Mouse (Mus musculus): ENCODE results near the gene Smpd1. TPM values are rescaled to one million over a fixed set of nuclear protein-coding genes. Genes with fewer than 3 reads are reported as not detected.

Smpd1 gene
- total and polyA plus RNA-seq, 3 experiments: 22.2 to 98.7 (median 32.3) TPM

DNA sequence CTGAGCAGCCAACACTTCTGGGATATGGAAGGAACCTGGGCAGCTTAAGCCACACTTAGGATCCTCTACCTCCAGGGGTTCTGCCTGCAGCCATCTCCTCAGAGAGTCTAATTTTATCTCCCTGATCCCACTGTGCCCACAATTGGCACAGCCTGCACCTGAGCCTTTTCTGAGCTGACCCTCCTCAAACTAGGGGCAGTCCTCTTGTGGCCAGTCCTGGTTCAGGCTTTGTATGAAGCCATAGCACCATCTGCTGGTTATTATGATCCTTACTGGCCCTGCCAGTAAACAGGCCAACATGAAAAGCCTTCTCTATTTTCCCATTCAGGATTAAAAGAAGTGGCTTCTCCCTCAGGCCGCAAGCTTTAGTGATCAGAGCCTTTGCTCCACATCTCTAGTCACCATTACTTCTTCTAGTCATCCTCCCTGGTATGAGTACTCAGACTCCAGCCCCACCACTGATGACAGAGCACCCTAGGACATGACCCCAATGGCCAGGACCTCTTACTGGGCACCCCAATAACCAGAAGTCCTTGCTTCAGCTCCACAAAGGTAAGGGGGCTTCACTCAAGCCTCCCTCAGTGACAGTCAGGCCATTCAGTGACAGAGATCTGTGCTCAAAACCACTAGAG lies 26.7 kb upstream of the Smpd1 start:
- DNase-seq (ENCODE audit: low read depth, low spot score): peak; percentile 24
- no peaks in the 10 kb centered on the region for H3K79me2 ChIP-seq (ENCODE audit: control insufficient read depth, insufficient read depth, low read length, poor library complexity)
- H3K4me1 ChIP-seq (ENCODE audit: control insufficient read depth in 1 of 2, insufficient read depth in 2 of 2, low read length in 2 of 2): no peaks in the 10 kb centered on the region
- no peak overlapping the region for H3K9ac ChIP-seq (ENCODE audit: control insufficient read depth, low read depth, low read length, poor library complexity, severe bottlenecking)
- H3K27me3 ChIP-seq (ENCODE audit: control insufficient read depth in 1 of 2, insufficient read depth in 2 of 2, low read length in 2 of 2): no peaks in the 10 kb centered on the region
- no peaks in the 10 kb centered on the region for H3K36me3 ChIP-seq (ENCODE audit: control insufficient read depth in 1 of 2, insufficient read depth in 2 of 2, low read length in 2 of 2)
- H3K9me3 ChIP-seq (replicated peaks; ENCODE audit: insufficient read depth, low read length): no peaks in the 10 kb centered on the region
- no peak for TF ChIP-seq UBTF (IDR thresholded peaks at IDR 0.05; ENCODE audit: borderline replicate concordance, insufficient read depth, low read depth, low read length)
- TF ChIP-seq MAZ (IDR thresholded peaks at IDR 0.05; ENCODE audit: low read depth, low read length): no peak
- no peak for TF ChIP-seq EP300 (IDR thresholded peaks at IDR 0.05; ENCODE audit: low read depth in 1 of 2, low read length in 2 of 2)
- TF ChIP-seq CHD1 (IDR thresholded peaks at IDR 0.05; ENCODE audit: low read depth, low read length): no peak
- TF ChIP-seq TAL1 (IDR thresholded peaks at IDR 0.05; ENCODE audit: low read length): no peak
- no peak for TF ChIP-seq MEF2A (IDR thresholded peaks at IDR 0.05; ENCODE audit: extremely low read depth, insufficient replicate concordance, low read depth, low read length, poor library complexity, severe bottlenecking)
- TF ChIP-seq BHLHE40 (IDR thresholded peaks at IDR 0.05; ENCODE audit: borderline replicate concordance, low read depth, low read length): no peak
- peak; percentile 43 for TF ChIP-seq SMC3 (IDR thresholded peaks at IDR 0.05; ENCODE audit: low read depth, low read length)
- peak; percentile 55 for TF ChIP-seq RAD21 (IDR thresholded peaks at IDR 0.05; ENCODE audit: low read depth, low read length)
- no peak for TF ChIP-seq NELFE (IDR thresholded peaks at IDR 0.05; ENCODE audit: low read depth, low read length)
- no peak for TF ChIP-seq MYB (IDR thresholded peaks at IDR 0.05; ENCODE audit: low read depth, low read length)
- TF ChIP-seq CTCF (IDR thresholded peaks at IDR 0.05 in 2 of 3, conservative IDR thresholded peaks at IDR 0.05 in 1 of 3; ENCODE audit: control insufficient read depth in 1 of 3, insufficient read depth in 1 of 3, low read depth in 2 of 3, low read length in 3 of 3, poor library complexity in 1 of 3, severe bottlenecking in 1 of 3): peak; percentile 34 to 59 (median 35)
- no peak for TF ChIP-seq HCFC1 (IDR thresholded peaks at IDR 0.05; ENCODE audit: low read depth, low read length)
- no peak for TF ChIP-seq TCF12 (IDR thresholded peaks at IDR 0.05; ENCODE audit: low read depth, low read length)
- TF ChIP-seq POLR2AphosphoS5 (IDR thresholded peaks at IDR 0.05; ENCODE audit: borderline replicate concordance, low read depth, low read length): no peak
- H3K4me3 ChIP-seq (ENCODE audit: control insufficient read depth in 1 of 2, insufficient read depth in 1 of 2, low read depth in 2 of 2, low read length in 2 of 2): no peak overlapping the region
- no peak overlapping the region for H3K27ac ChIP-seq (ENCODE audit: control insufficient read depth, low read depth, low read length)

DNA sequence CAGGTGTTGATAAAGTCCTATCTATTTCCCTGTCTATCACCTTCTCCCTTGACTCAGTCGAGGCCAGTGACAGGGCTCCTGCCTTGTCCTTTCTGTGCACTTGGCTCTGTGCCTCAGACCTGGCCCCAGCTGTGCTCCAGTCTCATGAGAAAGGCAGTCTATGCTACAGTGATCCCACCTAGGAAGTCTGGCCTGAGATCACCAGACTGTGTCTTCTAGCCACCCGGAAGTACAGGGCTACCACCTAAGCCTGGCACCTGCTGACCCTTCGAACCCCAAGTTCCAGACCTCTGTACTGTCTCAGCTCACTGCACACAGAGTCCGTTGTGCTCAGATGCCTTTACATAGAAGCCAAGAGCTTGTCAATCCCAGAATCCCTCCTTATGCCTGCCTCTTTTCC lies 26.1 kb upstream of the Smpd1 start:
- Histone ChIP-seq H3K9me3 (replicated peaks; ENCODE audit: insufficient read depth, low read length) (no peaks in the 10 kb centered on the region), H3K79me2 (ENCODE audit: control insufficient read depth, insufficient read depth, low read length, poor library complexity) (no peaks in the 10 kb centered on the region), H3K27ac (ENCODE audit: control insufficient read depth, low read depth, low read length) (no peak overlapping the region), H3K4me1 (ENCODE audit: control insufficient read depth in 1 of 2, insufficient read depth in 2 of 2, low read length in 2 of 2) (no peaks in the 10 kb centered on the region), H3K4me3 (ENCODE audit: control insufficient read depth in 1 of 2, insufficient read depth in 1 of 2, low read depth in 2 of 2, low read length in 2 of 2) (no peak overlapping the region), H3K27me3 (ENCODE audit: control insufficient read depth in 1 of 2, insufficient read depth in 2 of 2, low read length in 2 of 2) (no peaks in the 10 kb centered on the region), H3K9ac (ENCODE audit: control insufficient read depth, low read depth, low read length, poor library complexity, severe bottlenecking) (no peak overlapping the region), H3K36me3 (ENCODE audit: control insufficient read depth in 1 of 2, insufficient read depth in 2 of 2, low read length in 2 of 2) (no peaks in the 10 kb centered on the region)
- TF ChIP-seq ELF1 (IDR thresholded peaks at IDR 0.05; ENCODE audit: low read depth, low read length) (no peak), MAZ (IDR thresholded peaks at IDR 0.05; ENCODE audit: low read depth, low read length) (no peak), TCF12 (IDR thresholded peaks at IDR 0.05; ENCODE audit: low read depth, low read length) (no peak), RCOR1 (IDR thresholded peaks at IDR 0.05; ENCODE audit: low read depth, low read length) (no peak), HCFC1 (IDR thresholded peaks at IDR 0.05; ENCODE audit: low read depth, low read length) (no peak)
- DNase-seq (ENCODE audit: low read depth, low spot score): no peak

Data from MEL (cell line).